Mouse (Mus musculus) thymus, postnatal 14 days (tissue): Measurements from ENCODE around the gene Cobll1.

Source experiments
- DNase-seq: peaks from one replicate; pipeline ENCODE4 v3.0.0; 2021

The Cobll1 gene

GRCm38 (mm10) chr2:65083411-65083810 is 155.8 kb downstream of the Cobll1 start:
- DNase-seq: no peak

GRCm38 (mm10) chr2:65077544-65077943 is 161.7 kb downstream of the Cobll1 start:
- no peak for DNase-seq

GRCm38 (mm10) chr2:65075840-65076239 is 163.4 kb downstream of the Cobll1 start:
- DNase-seq: no peak

GRCm38 (mm10) chr2:65075431-65075830 is 163.8 kb downstream of the Cobll1 start:
- DNase-seq: no peak

DNA sequence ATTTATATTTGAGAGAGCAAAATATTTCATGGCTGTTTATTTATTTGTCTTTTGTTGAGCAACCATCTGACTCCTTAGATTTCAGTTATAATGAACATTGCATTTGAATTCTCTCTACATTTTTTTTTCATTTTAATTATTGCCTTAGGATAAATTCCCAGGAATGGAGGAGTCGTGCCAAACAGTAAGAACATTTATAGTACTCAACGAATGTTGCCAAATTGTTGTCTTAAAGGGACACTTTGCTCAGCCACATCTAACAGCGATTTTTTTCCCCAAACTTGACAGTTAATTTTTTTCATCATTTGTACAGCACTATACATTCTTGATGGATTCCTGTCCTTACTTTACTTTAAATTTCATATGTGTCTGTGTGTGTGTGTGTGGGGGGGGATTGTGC is 167.0 kb downstream of the Cobll1 start:
- no peak for DNase-seq

GRCm38 (mm10) chr2:65053764-65054163 is 185.4 kb downstream of the Cobll1 start:
- DNase-seq: no peak

GRCm38 (mm10) chr2:65052191-65053012 is 186.8 kb downstream of the Cobll1 start:
- no peak for DNase-seq

GRCm38 (mm10) chr2:65050776-65051175 is 188.4 kb downstream of the Cobll1 start:
- DNase-seq: no peak

- DNase-seq: no peak
These were observed 190.8 kb downstream of the Cobll1 start for GRCm38 (mm10) chr2:65048234-65049017.
